ENCODE assay signal across 19 mouse cellular contexts in genomic region chr5:127548136-127548535, GRCm38 (mm10).
DNase-seq lines count a peak whose midpoint lies in the region; ATAC-seq lines count a peak whose summit lies in the region.
"Had no signal": no experiment of that assay in that cellular context is flagged by ENCODE, and none has a peak within 500 bp of the region (broad histone marks: within the 10 kb centered on the region; RNA-seq: fewer than 3 reads in every experiment).

No protein-coding gene starts in this region.

- intact Hi-C loops in left cerebral cortex, postnatal 4 days (cut with DNase I) = no loop called here

- peak; percentile 52 to 71 for DNase-seq in cerebellum, postnatal 10 days
- no peak for DNase-seq in cerebellum, adult 9-11 months
- peak; percentile 33 for DNase-seq in left cerebral cortex, postnatal 4 days
- no peak for DNase-seq in left cerebral cortex, adult 18-20 months (ENCODE audit: low spot score in 2 of 2)
- DNase-seq: adrenal gland, postnatal 10 days; embryo, embryonic 11 days; gastrocnemius, adult 2 months; gastrocnemius, postnatal 25 days; heart, postnatal 10 days; heart, postnatal 4 days had no signal

- no peak overlapping the region for H3K9ac ChIP-seq in hindbrain, embryonic 13.5 days
- no peak overlapping the region for H3K9ac ChIP-seq in hindbrain, embryonic 12.5 days
- H3K9ac ChIP-seq: embryonic facial prominence, embryonic 15.5 days had no signal

- H3K9me3 ChIP-seq in hindbrain, embryonic 13.5 days = no peaks in the 10 kb centered on the region
- H3K9me3 ChIP-seq in hindbrain, embryonic 12.5 days (replicated peaks) = no peaks in the 10 kb centered on the region
- H3K9me3 ChIP-seq: embryonic facial prominence, embryonic 15.5 days; forebrain, embryonic 10.5 days had no signal

- no peaks in the 10 kb centered on the region for H3K27me3 ChIP-seq in hindbrain, embryonic 13.5 days
- H3K27me3 ChIP-seq in hindbrain, embryonic 12.5 days = no peaks in the 10 kb centered on the region
- H3K27me3 ChIP-seq: embryonic facial prominence, embryonic 15.5 days had no signal

- H3K27ac ChIP-seq in hindbrain, embryonic 13.5 days = no peak overlapping the region
- H3K27ac ChIP-seq in hindbrain, embryonic 12.5 days = no peak overlapping the region
- H3K27ac ChIP-seq: embryonic facial prominence, embryonic 15.5 days; forebrain, embryonic 10.5 days; gastrocnemius, adult 2 months had no signal

- H3K4me1 ChIP-seq in hindbrain, embryonic 13.5 days (replicated peaks) = peaks cover 9% of the 10 kb centered on the region; the same call in 1 of the 2 replicates
- H3K4me1 ChIP-seq in hindbrain, embryonic 12.5 days = no peaks in the 10 kb centered on the region
- H3K4me1 ChIP-seq: embryonic facial prominence, embryonic 15.5 days; forebrain, embryonic 10.5 days had no signal

- H3K4me2 ChIP-seq in hindbrain, embryonic 13.5 days = 0 out of 2 replicates have a peak overlapping the region, but pooled peaks have one; percentile 16
- no peak overlapping the region for H3K4me2 ChIP-seq in hindbrain, embryonic 12.5 days (replicated peaks)
- H3K4me2 ChIP-seq: embryonic facial prominence, embryonic 15.5 days had no signal

- no peaks in the 10 kb centered on the region for H3K36me3 ChIP-seq in hindbrain, embryonic 13.5 days
- H3K36me3 ChIP-seq in hindbrain, embryonic 12.5 days = no peaks in the 10 kb centered on the region
- H3K36me3 ChIP-seq: embryonic facial prominence, embryonic 15.5 days had no signal

- ATAC-seq in hindbrain, embryonic 13.5 days (ENCODE audit: low FRiP score) = no peak
- ATAC-seq in hindbrain, embryonic 12.5 days (ENCODE audit: low FRiP score) = no peak
- ATAC-seq in megakaryocyte-erythroid progenitor cell, adult 5-6 weeks (replicated peaks; ENCODE audit: low FRiP score, low TSS enrichment, poor library complexity, severe bottlenecking) = no peak
- ATAC-seq: forebrain, embryonic 14.5 days; inflammation-experienced regulatory T-cells, adult 6 months; intestine, postnatal 0 days had no signal

- no peak overlapping the region for H3K4me3 ChIP-seq in hindbrain, embryonic 13.5 days
- H3K4me3 ChIP-seq in hindbrain, embryonic 12.5 days = no peak overlapping the region
- H3K4me3 ChIP-seq: embryonic facial prominence, embryonic 15.5 days; erythroblast, embryonic 14.5 days; forebrain, embryonic 10.5 days; gastrocnemius, adult 2 months had no signal

- WGBS in hindbrain, embryonic 13.5 days = 74% methylated on average over 2 of the region's 2 CpGs
- WGBS in hindbrain, embryonic 12.5 days = 69% methylated on average over 2 of the region's 2 CpGs

Comparison
In these comparisons a context has a peak if more than half of its experiments do, and no peak if none do; other contexts are left out.
1. DNase-seq: peak in cerebellum, postnatal 10 days (2 of 2) and left cerebral cortex, postnatal 4 days (single experiment); none in cerebellum, adult 9-11 months (single experiment) and left cerebral cortex, adult 18-20 months (0 of 2).